Mouse (Mus musculus): ENCODE measurements at regions not wholly inside any gene's neighbourhood (a gene's known extent, or its start where the extent isn't known, plus 50 kb on each side); places are given as distances from the start of the nearest gene placed in this dataset.

GRCm38 (mm10) chr1:49082555-49082954, 1817.9 kb upstream of the Tmeff2 start:
- TF ChIP-seq POLR2A (IDR thresholded peaks at IDR 0.05; ENCODE audit: borderline replicate concordance, extremely low read depth, insufficient read depth, insufficient read length, poor library complexity, severe bottlenecking), result no peak
- no peak for TF ChIP-seq CTCF (IDR thresholded peaks at IDR 0.05; ENCODE audit: borderline replicate concordance, extremely low read depth, insufficient read depth, insufficient read length)
- DNase-seq (ENCODE audit: low read depth), result peak; percentile 63

DNA sequence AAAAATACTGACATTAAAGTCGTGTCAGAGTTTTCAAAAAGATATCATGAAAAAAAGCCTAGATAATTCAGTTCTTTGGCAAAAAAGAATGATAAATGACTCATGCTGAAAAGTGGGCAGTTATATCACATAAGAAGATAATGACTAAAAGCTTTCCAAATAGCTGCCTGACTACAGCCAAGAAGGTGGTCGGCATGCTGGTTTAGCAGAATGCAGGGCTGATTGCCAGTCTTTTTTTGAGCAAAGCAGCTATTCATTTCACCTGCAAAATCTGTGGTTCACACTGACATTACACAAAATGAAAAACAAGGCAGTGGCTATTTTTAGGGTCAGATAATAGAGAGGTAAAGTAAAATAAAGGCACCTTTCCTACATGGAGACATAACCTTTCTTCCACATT, 1800.9 kb upstream of the Tmeff2 start:
- peak; percentile 44 for DNase-seq (ENCODE audit: low read depth)
- TF ChIP-seq CTCF (IDR thresholded peaks at IDR 0.05; ENCODE audit: borderline replicate concordance, extremely low read depth, insufficient read depth, insufficient read length) (no peak), POLR2A (IDR thresholded peaks at IDR 0.05; ENCODE audit: borderline replicate concordance, extremely low read depth, insufficient read depth, insufficient read length, poor library complexity, severe bottlenecking) (no peak)

- peak; percentile 6 for DNase-seq (ENCODE audit: low read depth)
These were observed 1791.4 kb upstream of the Tmeff2 start for GRCm38 (mm10) chr1:49109090-49109489.

DNA sequence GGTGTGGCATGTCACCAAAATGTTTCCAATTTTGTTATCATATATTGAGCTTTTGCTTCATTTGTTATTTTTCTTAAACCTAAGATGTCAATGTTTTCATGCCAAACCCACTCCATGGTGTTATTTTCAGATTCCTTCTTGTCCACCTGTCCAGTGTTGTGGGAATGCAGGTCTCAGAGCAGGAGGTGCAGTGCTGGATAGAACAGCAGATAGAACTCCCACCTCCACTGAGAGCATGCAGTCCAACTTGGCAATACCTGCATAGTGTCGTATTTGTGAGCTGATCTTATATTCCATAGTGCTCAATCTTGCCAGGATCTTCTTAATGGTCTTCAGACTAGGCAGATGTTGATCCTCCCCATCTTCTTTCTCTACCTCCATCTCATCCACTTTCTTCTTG, 1790.9 kb upstream of the Tmeff2 start:
- DNase-seq (ENCODE audit: low read depth), result no peak
- no peak for TF ChIP-seq POLR2A (IDR thresholded peaks at IDR 0.05; ENCODE audit: borderline replicate concordance, extremely low read depth, insufficient read depth, insufficient read length, poor library complexity, severe bottlenecking)
- no peak for TF ChIP-seq CTCF (IDR thresholded peaks at IDR 0.05; ENCODE audit: borderline replicate concordance, extremely low read depth, insufficient read depth, insufficient read length)

More at GRCm38 (mm10) chr1:49109090-49109489, 1791.4 kb upstream of the Tmeff2 start:
- no peak for TF ChIP-seq POLR2A (IDR thresholded peaks at IDR 0.05; ENCODE audit: borderline replicate concordance, extremely low read depth, insufficient read depth, insufficient read length, poor library complexity, severe bottlenecking)
- no peak for TF ChIP-seq CTCF (IDR thresholded peaks at IDR 0.05; ENCODE audit: borderline replicate concordance, extremely low read depth, insufficient read depth, insufficient read length)

Measured in brain, embryonic 14.5 days (tissue).